Mouse (Mus musculus) thymus, postnatal 14 days (tissue): ENCODE results near the gene Pakap.

ENCODE experiments used
- DNase-seq: peaks from one replicate; pipeline ENCODE4 v3.0.0; 2021

Pakap gene

DNA sequence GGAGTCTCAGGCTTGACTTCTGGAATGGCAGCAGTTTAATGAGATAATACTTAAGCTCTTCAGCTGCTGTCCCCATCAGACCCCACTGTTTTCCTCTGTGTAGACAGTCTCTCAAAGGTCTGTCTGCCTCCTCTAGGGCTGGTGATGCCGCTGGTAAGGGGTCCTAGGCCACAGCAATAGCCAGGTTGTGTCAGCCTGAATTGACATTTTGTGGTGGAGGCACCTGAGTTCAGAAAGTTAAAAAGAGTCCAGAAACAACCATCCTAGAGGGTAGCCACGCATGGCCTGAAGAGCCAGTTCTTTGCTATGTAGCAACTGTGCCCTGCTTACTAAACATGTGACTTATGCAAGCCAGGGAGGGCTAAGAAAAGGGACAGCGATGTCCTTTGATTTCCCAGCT lies 279.7 kb downstream of the Pakap start:
- no peak for DNase-seq

DNA sequence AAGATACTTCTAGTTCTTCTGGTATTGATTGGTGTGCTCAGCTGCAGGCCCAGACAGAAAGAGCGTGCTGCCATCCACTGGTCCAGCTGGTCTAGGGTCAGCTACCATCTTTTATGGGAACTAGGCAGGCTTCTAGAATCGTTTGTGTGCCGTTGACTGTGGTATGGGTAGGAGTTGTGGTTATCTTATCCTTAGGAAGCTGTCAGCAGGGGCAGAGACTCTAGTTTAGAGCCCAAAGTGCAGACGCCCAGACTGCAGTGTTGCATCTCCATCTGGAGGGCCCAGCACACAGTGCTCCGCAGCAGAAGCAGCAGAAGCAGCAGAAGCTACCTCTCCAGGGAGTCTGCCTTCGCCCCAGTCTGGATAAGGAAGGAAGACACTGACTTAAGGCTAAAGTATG lies 281.5 kb downstream of the Pakap start:
- no peak for DNase-seq

DNA sequence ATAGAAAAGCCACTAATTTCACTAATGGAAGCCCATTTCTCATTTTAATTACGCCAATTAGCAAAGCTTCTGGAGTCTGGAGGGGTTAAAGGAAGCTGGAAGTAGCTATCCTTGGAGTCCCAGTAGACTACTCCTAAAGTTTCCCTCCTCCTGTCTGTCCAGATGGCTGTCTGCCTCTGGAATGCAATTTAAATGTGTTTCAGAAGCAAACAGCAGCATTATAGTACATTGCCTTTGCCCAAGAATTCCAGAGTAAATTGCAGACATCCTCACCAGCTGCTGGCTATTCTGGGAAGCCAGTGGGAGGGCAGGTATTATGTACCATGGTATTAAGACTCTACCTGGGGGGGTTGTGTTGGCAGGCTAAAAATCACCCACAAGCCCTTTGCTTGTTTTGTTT lies 283.8 kb downstream of the Pakap start:
- no peak for DNase-seq

DNA sequence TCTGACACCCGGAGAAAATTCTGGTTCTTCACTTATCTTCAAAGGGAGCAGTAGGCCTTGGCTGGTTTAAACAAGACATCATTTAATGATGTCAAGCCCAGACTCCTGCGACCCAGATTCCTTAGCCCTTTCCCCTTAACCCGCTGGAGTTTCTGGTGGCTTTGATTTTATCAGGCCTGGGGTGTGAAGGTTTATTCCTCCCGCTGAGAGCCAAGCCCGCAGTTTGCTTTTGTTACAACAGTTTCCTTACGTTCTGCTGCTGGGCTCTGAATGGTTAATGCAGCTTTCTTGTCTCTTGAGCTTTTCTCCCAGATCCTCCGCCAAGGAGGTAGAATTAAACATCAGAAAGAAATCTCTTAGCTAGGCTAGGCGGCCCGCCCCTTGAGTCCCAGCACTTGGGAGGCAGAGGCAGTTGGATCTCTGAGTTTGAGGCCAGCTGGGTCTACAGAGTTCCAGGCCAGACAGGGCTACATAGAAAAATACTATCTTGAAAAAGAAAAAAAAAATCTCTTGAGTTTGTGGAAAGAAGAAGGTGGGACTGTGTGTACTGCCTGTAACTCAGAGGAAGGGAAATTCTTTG lies 284.6 kb downstream of the Pakap start:
- no peak for DNase-seq

DNA sequence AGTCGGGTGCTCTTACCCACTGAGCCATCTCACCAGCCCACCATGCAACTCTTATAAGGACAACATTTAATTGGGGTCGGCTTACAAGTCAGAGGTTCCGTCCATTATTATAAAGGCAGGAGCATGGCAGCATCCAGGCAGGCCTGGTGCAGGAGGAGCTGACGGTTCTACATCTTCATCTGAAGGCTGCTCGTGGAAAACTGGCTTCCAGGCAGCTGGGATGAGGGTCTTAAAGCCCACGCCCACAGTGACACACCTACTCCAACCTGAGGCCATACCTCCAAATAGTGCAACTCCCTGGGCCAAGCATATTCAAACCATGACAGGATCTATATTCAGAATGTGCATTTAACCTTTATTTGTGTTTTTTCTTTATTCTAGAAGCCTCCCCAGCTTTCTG lies 286.2 kb downstream of the Pakap start:
- DNase-seq: no peak

DNA sequence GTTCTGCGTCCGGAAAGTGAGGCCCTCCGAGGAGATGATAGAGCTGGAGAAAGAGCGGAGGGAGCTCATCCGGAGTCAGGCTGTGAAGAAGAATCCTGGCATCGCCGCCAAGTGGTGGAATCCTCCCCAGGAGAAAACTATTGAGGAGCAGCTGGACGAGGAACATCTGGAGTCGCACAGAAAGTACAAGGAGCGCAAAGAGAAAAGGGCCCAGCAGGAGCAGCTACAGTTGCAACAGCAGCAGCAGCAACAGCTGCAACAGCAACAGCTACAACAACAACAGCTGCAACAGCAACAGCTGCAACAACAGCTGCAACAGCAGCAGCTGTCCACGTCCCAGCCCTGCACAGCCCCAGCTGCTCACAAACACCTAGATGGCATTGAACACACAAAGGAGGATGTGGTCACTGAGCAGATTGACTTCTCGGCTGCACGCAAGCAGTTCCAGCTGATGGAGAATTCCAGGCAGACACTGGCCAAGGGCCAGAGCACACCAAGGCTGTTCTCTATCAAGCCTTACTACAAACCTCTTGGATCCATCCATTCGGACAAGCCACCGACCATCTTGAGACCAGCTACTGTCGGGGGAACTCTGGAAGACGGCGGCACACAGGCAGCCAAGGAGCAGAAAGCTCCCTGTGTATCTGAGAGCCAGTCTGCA lies 287.4 kb downstream of the Pakap start:
- DNase-seq: no peak

DNA sequence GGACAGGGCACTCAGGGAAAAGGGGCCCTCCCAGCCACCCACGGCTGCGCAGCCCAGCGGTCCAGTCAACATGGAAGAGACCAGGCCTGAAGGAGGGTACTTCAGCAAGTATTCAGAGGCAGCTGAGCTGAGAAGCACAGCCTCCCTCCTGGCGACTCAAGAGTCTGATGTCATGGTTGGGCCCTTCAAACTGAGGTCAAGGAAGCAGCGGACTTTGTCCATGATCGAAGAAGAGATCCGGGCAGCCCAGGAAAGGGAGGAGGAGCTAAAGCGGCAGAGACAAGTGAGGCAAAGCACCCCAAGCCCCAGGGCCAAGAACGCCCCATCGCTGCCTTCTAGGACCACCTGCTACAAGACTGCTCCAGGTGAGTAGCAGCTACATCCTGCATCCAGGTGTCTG lies 288.7 kb downstream of the Pakap start:
- no peak for DNase-seq

DNA sequence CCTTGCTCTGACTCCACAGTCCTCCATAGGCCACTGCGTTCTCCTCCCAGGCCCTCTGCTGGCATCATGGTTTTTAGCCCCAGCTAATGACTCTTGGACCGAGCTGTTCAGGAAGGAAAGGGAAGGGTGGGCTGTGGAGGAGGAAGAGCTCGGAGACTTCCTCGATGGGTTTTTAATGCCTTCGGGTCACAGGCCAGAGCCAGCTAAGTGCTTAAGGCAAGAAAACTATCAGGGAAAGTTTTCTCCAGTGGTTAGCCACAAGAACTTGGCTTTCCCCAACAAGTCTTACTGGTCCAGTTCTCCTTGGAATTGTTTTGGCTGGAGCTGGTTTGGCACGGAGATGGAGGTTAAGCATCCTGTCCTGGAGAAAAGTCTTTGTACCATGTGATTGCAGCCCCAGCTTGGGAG lies 292.2 kb downstream of the Pakap start:
- no peak for DNase-seq

DNA sequence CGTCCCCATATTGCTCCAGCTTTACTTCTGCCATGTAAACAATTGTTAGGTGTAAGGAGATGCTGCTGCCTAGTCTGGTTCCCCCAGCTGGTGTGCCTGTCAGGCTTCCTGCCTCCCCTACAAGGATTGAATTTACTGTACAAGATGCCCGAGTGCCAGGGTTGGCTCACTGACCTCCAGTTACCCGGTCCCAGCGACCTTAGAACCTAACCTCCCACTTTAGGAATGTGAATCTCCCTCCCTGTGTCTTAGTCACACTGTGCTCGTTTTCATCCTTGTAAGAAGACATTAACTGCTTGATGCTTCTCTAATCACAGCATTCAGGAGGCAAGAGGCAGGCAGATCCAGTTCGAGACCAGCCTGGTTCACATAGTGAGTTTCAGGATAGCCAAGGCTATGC lies 293.2 kb downstream of the Pakap start:
- no peak for DNase-seq

DNA sequence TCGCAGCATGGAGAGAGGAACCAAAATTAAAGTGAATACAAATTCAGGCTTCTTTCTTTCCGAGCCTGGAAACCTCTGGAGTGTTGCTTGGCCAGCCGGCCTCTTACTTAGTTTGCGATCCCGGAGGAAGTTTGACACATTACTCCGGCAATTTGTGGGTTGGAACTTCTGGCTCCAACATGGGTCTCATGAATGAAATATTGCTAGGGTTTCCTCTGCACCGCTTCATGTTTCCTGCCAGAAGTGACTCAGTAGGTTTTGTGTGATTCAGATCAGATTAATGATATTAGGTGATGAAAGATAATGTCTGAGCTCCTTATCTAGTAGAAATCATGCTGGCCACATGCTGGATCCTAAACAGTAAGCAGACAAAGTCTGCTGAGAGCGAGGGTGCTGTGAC lies 293.9 kb downstream of the Pakap start:
- DNase-seq: no peak

DNA sequence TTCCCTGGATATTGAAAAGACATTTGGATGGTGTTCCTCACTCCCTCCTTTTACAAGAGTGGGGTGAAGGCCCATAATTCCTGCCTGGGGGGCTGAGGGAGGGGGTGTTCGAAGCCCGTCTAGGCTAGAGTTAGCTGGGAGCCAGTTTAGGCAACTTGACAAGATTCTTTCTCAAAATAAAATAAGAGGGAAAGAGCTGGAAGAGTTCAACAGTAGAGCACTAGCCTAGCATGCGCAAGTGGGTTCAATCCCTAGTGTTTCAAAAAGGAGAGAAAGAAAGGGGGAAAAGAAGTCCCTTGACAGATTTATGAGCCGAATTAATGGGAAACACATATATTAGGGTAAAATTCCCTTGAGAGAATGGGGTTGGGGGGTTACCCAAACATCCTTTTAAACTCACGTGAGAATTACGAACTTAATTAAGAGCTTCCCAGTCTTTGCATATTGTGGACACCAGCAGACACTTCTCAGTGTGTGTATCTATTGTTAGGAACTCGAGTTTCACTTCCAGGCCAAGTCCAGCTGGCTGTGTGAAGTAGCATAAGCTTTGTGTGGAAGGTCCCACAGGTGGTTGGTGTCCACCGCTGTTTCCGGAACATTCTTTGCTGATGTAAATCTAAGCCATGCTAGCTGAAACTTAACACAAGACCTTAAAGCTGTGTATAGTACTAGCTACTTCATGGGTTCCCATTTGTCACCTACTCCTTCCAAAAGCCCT lies 294.4 kb downstream of the Pakap start:
- DNase-seq: no peak

DNA sequence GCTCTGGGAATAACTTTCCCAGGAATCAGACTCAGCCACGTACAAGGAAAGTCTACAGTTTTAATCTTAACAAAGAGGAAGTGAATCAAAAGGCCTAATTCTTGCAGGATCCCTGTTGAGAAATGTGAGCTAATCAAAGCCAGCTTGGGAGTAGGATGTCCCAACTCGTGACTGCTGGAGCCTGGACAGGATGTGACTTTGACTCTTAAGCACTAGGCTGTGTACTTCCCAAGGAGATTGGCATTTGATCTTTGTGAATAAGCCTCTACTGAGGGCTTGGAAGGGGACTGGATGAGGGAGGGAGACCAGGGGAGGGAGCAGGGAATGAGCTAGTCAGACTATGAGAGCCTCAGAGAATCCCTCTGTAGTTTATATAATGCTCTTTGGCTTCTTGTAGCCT lies 298.1 kb downstream of the Pakap start:
- no peak for DNase-seq

DNA sequence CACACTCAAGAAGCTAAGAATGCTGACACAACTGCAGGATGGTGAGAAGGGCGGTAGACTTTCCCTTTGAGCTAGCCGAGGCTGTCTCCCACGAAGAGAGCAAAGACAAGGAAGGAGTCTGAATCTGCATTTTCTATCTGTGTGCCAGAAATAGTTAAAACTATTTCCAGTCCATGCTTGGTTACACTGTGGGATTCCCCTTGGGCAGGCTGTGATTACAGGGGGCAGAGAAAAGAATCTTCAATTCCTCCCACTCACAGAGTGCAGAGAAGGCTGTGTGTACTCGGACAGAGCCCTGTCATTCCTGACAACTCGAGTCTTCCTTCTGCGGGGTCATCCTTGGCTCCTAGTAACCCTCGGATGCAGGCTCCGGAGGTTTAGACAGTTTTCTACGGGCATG lies 299.0 kb downstream of the Pakap start:
- DNase-seq: no peak

DNA sequence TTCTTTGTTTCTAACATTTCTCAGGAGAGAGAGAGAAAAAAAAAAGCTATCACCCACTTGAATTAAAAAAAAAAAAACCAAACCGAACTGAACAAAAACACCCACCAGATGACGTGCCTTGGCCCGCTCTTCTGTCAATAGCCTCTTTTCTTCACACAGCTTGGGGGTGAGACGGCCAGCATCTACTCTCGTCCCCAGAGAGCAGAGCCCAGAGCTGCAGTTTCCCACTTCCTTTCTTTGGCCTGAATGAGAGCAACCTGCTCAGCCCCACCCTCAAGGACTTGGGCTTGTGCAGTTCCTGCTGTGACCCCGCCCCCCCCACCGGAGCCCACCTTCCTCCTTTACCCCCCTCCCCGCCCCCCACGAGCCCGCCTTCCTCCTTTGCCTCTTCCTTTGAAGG lies 299.5 kb downstream of the Pakap start:
- DNase-seq: peak; percentile 63

DNA sequence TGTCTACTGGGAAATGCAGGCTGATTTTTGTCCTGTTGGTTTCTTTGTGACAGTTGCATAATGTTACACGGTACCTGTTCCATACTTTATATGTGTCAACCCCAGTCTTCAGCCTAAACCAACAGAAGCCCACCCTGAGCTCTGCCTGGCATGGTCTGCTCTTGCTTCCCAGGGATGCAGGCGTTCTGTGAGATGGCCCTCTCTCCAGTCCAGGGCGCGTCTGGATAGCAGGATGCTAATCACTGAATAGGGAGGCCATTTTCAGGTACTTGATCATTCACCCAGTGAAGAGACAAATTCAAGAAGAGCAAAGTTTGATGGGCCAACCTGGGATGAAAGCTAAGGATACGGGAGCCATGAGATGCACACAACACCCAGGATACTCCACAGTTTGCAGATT lies 311.2 kb downstream of the Pakap start:
- DNase-seq: no peak

DNA sequence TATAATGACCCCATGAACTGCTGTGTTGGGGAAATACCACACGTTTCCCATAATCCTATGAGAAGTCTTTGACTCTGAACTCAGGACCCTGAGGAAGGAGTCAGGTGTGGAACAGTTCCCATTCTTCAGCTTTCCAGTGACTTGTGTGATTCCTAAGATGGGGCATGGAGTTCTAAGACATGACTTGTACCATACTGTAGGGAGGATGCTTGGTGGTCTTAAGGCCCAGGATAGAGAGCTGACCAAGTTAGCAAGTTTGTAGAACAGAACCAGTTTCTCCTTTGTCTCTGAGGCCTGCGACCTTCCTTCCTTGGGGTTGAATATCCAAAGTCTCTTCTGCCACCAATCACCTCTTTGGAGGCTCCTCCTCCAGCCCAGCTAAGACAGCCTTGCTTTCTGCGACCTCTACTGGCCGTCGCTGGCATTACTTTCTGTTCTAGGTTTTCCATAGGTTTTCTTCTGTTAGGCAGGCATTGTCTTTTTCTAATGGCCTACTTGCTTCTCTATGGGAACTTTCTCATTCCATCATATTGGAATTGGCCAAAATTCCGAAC lies 311.9 kb downstream of the Pakap start:
- DNase-seq: peak; percentile 86

DNA sequence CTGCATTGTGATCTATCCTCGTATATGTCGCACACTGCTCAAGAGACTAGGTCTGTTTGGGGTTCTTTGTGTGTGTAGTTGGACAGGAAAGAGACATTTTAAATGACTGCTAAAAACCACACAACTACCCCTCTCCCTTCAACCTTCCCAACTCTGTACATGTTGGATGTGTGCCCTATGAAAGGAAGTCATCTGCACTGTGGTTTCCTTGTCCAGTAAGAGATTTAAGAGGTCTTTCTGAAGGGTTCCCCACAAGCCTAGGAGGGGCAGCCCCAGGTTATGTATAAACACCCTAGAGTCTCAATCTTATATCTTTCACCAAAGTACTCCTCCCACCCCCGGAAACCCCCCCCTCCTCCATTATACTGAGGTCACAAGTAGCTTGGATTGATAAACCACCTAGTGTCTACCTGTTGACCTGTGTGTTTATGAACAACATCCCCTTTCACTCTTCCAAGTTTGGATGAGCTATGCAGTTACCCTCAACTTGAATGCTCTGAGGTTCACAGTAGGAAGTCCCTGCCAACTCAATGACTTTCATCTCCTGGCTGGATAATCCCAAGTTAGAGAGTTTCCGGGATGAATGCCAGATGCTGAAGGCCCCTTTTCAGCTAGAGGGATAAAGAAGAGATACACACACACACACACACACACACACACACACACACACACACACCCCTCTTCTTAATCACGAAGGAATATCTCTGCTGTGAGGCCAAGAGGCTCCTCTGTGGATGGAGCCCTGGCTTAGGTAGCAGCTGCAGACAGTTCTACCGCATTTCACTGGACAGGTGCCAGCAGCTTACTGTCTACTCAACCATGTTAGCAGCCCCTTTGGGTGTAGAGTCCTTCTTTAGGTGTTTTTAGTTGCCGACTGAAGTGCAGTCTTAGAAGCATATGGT lies 315.8 kb downstream of the Pakap start:
- DNase-seq: no peak

DNA sequence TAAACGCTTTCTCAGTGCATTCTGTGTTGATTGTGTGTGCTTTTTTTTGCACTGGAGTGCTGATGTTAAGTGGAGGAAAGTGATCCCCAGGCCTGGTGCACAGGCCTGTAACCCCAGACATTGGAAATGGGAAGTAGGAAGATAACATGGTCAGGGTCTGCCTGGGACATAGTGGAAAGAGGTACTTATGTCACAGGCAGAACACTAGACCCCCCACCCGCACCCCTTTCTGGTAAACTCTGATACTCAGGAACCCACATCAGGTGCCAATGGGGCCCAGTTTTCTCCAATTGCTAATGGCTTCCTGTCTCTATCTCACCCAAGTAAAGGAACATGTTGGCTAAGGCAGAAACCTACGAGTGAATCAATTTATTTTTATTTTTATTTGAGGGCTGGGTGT lies 316.5 kb downstream of the Pakap start:
- no peak for DNase-seq

DNA sequence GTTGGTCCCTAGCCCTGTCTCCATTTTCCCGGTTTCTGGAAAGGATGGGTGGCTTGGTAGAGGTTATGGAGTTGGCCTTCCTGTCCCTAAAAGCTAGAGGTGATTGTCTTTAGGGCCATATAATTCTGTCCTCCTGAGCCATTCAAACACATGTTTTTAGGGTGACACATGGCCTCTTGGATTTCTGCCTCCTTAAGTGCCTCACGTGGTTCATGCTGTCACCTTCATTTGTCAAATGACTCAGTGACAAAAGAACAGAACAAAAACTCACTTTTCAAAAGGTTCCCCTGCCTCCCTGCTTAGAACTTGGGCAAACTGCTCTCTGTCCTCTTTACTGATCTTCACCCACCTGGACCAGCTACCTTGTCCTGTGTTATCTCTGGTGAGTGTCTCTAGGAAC lies 317.2 kb downstream of the Pakap start:
- no peak for DNase-seq

DNA sequence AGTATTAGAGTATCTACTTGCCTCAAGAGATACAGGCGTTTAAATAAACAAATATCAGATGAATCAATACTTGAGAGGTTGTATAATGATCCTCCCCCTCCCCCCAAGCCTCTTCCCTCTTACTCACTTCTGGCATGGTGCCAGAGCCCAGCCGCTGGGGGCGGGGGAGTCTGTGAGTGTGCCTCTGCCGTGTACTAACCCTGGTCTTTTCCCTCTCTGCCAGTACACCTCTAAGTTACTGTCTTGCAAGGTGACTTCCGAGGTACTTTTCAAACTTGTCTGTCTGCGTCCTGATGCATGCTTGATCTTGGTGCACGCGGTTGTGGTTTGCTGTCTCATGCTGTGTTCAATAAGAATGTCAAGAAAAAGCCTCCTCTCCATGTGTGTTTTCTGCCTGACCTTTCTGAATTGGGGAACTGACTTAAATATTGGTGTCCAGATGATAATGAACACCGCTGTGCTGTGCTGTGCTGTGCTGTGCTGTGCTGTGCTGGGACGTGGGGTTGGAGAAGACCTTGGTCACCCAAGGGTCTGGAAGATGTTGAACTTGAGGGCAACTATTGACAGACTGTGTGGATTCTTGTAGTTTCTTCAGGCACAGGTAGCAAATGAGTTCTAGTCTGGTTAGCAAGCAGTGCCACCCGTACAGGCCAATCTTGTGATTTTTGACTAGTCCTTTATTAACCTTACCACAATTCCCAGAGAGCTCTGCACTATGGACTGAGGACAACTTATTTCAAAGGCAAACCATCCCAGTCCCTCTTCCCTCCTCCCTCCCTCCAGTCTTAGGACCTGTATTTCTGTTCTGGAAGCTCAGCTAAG lies 318.3 kb downstream of the Pakap start:
- DNase-seq: peak; percentile 61

DNA sequence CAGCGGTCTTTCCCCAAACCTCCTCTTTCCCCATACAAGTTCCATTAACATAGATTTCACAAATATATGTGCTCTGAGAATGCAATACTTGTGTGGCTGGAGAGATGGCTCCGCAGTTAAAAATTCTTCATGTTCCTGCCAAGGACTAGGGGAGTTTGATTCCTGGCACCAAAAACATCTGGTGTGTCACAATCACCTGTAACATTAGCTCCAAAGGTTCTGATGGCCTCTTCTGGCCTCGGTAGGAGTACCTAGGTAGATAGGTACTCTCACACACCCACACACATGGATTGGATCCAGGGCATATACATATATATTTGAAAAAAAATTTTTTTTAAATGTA lies 318.9 kb downstream of the Pakap start:
- DNase-seq: no peak

DNA sequence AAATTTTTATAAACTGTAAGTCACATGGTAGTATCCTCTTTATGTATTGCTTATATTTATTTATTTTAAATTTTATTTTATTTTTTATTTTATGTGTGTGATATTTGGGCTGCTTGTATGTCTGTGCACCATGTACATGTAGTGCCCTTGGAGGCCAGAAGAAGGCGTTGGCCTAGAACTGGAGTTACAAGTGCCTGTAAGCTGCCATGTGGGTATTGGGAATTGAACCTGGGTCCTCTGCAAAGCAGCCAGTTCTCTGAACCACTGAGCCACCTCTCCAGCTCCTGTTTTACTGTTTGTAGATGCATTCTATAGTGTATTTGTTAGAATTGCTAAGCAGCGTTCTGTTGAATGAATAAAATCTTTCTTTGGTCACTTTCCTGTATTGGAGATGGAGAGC lies 320.3 kb downstream of the Pakap start:
- no peak for DNase-seq
